In the genomic region with DNA sequence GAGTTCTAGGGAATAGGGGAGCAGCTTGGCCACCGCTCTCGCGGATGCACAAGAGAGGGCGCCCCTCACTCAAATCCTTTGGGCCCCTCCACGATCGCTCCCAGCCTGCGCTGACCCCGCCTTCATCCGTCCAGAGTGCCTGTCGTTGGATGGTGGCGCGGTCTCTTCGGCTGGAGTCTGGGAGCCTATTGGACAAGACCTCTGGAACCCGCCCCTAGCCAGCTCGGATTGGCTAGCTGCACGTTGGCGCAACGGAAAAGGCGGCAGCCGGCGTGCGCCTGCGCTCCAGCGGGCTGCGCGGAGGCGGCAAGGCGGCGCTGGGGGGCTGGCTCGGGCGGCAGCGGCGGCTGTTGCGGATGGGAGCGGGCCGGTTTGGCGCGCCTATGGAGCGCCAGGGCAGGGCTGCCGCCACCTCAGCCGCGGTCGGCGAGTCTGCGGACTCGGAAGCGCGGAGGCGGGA, we compare ENCODE assay signal across 8 mouse cellular contexts. TPM values are rescaled to one million over a fixed set of nuclear protein-coding genes. Genes with fewer than 3 reads are reported as not detected.
DNase-seq lines count a peak whose midpoint lies in the region; ATAC-seq and TF ChIP-seq lines count a peak whose summit lies in the region.

Gene Pank2, plus strand, starts transcription at position 283 of the 460 bp plus-strand sequence.

- peak within 1 kb of the TSS; percentile 71 for H3K4me2 ChIP-seq in forebrain, postnatal 0 days (ENCODE audit: low read depth)
- H3K4me2 ChIP-seq in lung, embryonic 15.5 days: peak within 1 kb of the TSS; percentile 66

- TF ChIP-seq CTCF in MEL (IDR thresholded peaks at IDR 0.05 in 2 of 3, conservative IDR thresholded peaks at IDR 0.05 in 1 of 3; ENCODE audit: control insufficient read depth in 1 of 3, insufficient read depth in 1 of 3, low read depth in 2 of 3, low read length in 3 of 3, poor library complexity in 1 of 3, severe bottlenecking in 1 of 3): no peak
- TF ChIP-seq CTCF in cerebellum, adult 2 months (IDR thresholded peaks at IDR 0.05; ENCODE audit: borderline replicate concordance, insufficient read depth, low read depth, low read length): no peak
- peak; percentile 64 for TF ChIP-seq CTCF in forebrain, postnatal 0 days (IDR thresholded peaks at IDR 0.05; ENCODE audit: low read depth)

- H3K27ac ChIP-seq in MEL (ENCODE audit: control insufficient read depth, low read depth, low read length): peak within 1 kb of the TSS; percentile 95
- H3K27ac ChIP-seq in cerebellum, adult 2 months (ENCODE audit: insufficient read depth, low read length): peak within 1 kb of the TSS; percentile 74
- H3K27ac ChIP-seq in forebrain, postnatal 0 days (ENCODE audit: low read depth, low read length): peak within 1 kb of the TSS; percentile 97
- peak within 1 kb of the TSS; percentile 100 for H3K27ac ChIP-seq in lung, embryonic 15.5 days

- DNase-seq in MEL (ENCODE audit: low read depth, low spot score): peak; percentile 98
- DNase-seq in cerebellum, adult 2 months: peak; percentile 98 to 99
- DNase-seq in forebrain, postnatal 0 days: peak; percentile 99
- peak; percentile 98 for DNase-seq in heart, postnatal 4 days
- peak; percentile 97 to 99 for DNase-seq in layer of hippocampus, adult 8-10 months (ENCODE audit: low spot score in 2 of 2)
- peak; percentile 97 for DNase-seq in ovary, adult 18-20 months (ENCODE audit: low spot score)
- DNase-seq in thymus, postnatal 0 days (ENCODE audit: low spot score): peak; percentile 98

- WGBS in cerebellum, adult 2 months: under 1% methylated on average over 47 of the region's 49 CpGs
- WGBS in forebrain, postnatal 0 days: under 1% methylated on average over 40 of the region's 49 CpGs
- 1% methylated on average over 48 of the region's 49 CpGs for WGBS in lung, embryonic 15.5 days

- TF ChIP-seq EP300 in MEL (IDR thresholded peaks at IDR 0.05; ENCODE audit: low read depth in 1 of 2, low read length in 2 of 2): no peak

- ATAC-seq in forebrain, postnatal 0 days: peak; percentile 99
- peak; percentile 99 for ATAC-seq in lung, embryonic 15.5 days (ENCODE audit: borderline replicate concordance, extremely low read depth, low FRiP score, low TSS enrichment)

- peaks cover 26% of the 10 kb centered on the region for H3K79me2 ChIP-seq in MEL (ENCODE audit: control insufficient read depth, insufficient read depth, low read length, poor library complexity)

- no peak for TF ChIP-seq RAD21 in MEL (IDR thresholded peaks at IDR 0.05; ENCODE audit: low read depth, low read length)

- peak within 1 kb of the TSS; percentile 77 to 90 for H3K4me3 ChIP-seq in MEL (ENCODE audit: control insufficient read depth in 1 of 2, insufficient read depth in 1 of 2, low read depth in 2 of 2, low read length in 2 of 2)
- peak within 1 kb of the TSS; percentile 84 for H3K4me3 ChIP-seq in cerebellum, adult 2 months (replicated peaks; ENCODE audit: insufficient read depth, low read depth, low read length)
- peak within 1 kb of the TSS; percentile 80 for H3K4me3 ChIP-seq in forebrain, postnatal 0 days (ENCODE audit: low read depth, low read length)
- H3K4me3 ChIP-seq in lung, embryonic 15.5 days: peak within 1 kb of the TSS; percentile 84

- H3K9me3 ChIP-seq in MEL (replicated peaks; ENCODE audit: insufficient read depth, low read length): no peaks in the 10 kb centered on the region
- no peaks in the 10 kb centered on the region for H3K9me3 ChIP-seq in forebrain, postnatal 0 days (ENCODE audit: low read length)
- no peaks in the 10 kb centered on the region for H3K9me3 ChIP-seq in lung, embryonic 15.5 days

- H3K27me3 ChIP-seq in MEL (ENCODE audit: control insufficient read depth in 1 of 2, insufficient read depth in 2 of 2, low read length in 2 of 2): no peaks in the 10 kb centered on the region
- no peaks in the 10 kb centered on the region for H3K27me3 ChIP-seq in cerebellum, adult 2 months (ENCODE audit: control insufficient read depth, insufficient read depth, low read length)
- H3K27me3 ChIP-seq in forebrain, postnatal 0 days (ENCODE audit: insufficient read depth, low read length): no peaks in the 10 kb centered on the region
- H3K27me3 ChIP-seq in lung, embryonic 15.5 days: no peaks in the 10 kb centered on the region

- H3K36me3 ChIP-seq in MEL (ENCODE audit: control insufficient read depth in 1 of 2, insufficient read depth in 2 of 2, low read length in 2 of 2): peaks cover 0 to 35% of the 10 kb centered on the region in 2 experiments; a peak in 2 of 4 replicates
- H3K36me3 ChIP-seq in forebrain, postnatal 0 days (ENCODE audit: insufficient read depth): no peaks in the 10 kb centered on the region
- no peaks in the 10 kb centered on the region for H3K36me3 ChIP-seq in lung, embryonic 15.5 days

- H3K4me1 ChIP-seq in MEL (ENCODE audit: control insufficient read depth in 1 of 2, insufficient read depth in 2 of 2, low read length in 2 of 2): peaks cover 12 to 40% of the 10 kb centered on the region in 2 experiments
- H3K4me1 ChIP-seq in cerebellum, adult 2 months (ENCODE audit: control insufficient read depth, insufficient read depth, low read length): no peaks in the 10 kb centered on the region; the same call in 1 of the 2 replicates
- H3K4me1 ChIP-seq in forebrain, postnatal 0 days (ENCODE audit: insufficient read depth): 0 out of 2 replicates have a peak, but pooled peaks cover 3% of the 10 kb centered on the region
- peaks cover 36% of the 10 kb centered on the region for H3K4me1 ChIP-seq in lung, embryonic 15.5 days

- H3K9ac ChIP-seq in MEL (ENCODE audit: control insufficient read depth, low read depth, low read length, poor library complexity, severe bottlenecking): peak within 1 kb of the TSS; percentile 98
- peak within 1 kb of the TSS; percentile 86 for H3K9ac ChIP-seq in forebrain, postnatal 0 days
- peak within 1 kb of the TSS; percentile 98 for H3K9ac ChIP-seq in lung, embryonic 15.5 days

- TF ChIP-seq POLR2A in MEL (IDR thresholded peaks at IDR 0.05; ENCODE audit: control insufficient read depth in 1 of 2, insufficient read depth in 1 of 2, low read depth in 1 of 2, low read length in 2 of 2, poor library complexity in 1 of 2): peak; percentile 88 to 95
- TF ChIP-seq POLR2A in cerebellum, adult 2 months (IDR thresholded peaks at IDR 0.05; ENCODE audit: borderline replicate concordance, insufficient read depth, low read length): peak; percentile 76

TF ChIP-seq in MEL, 35 proteins besides CTCF, POLR2A, EP300 and RAD21:
- no peak for TF ChIP-seq USF1 (IDR thresholded peaks at IDR 0.05; ENCODE audit: low read depth, low read length)
- TF ChIP-seq TBP (IDR thresholded peaks at IDR 0.05; ENCODE audit: low read depth, low read length): 0 out of 2 replicates have a peak, but pooled peaks have one; percentile 59
- TF ChIP-seq MAZ (IDR thresholded peaks at IDR 0.05; ENCODE audit: low read depth, low read length): 0 out of 2 replicates have a peak, but pooled peaks have one; percentile 50
- TF ChIP-seq TCF12 (IDR thresholded peaks at IDR 0.05; ENCODE audit: low read depth, low read length): peak; percentile 59; the same call in 1 of the 2 replicates
- peak; percentile 90 for TF ChIP-seq NRF1 (IDR thresholded peaks at IDR 0.05; ENCODE audit: insufficient read depth, low read depth, low read length, poor library complexity, severe bottlenecking)
- TF ChIP-seq POLR2AphosphoS2 (IDR thresholded peaks at IDR 0.05; ENCODE audit: low read length): peak; percentile 77; the same call in 1 of the 2 replicates
- TF ChIP-seq TAL1 (IDR thresholded peaks at IDR 0.05; ENCODE audit: low read length): no peak
- no peak for TF ChIP-seq MAFK (IDR thresholded peaks at IDR 0.05; ENCODE audit: borderline replicate concordance, low read depth, low read length)
- 0 out of 2 replicates have a peak, but pooled peaks have one; percentile 52 for TF ChIP-seq E2F4 (IDR thresholded peaks at IDR 0.05; ENCODE audit: borderline replicate concordance, low read depth, low read length)
- TF ChIP-seq GABPA (IDR thresholded peaks at IDR 0.05; ENCODE audit: low read depth, low read length): no peak
- no peak for TF ChIP-seq SMC3 (IDR thresholded peaks at IDR 0.05; ENCODE audit: low read depth, low read length)
- peak; percentile 80 for TF ChIP-seq HCFC1 (IDR thresholded peaks at IDR 0.05; ENCODE audit: low read depth, low read length)
- peak; percentile 44; the same call in 1 of the 2 replicates for TF ChIP-seq CHD2 (IDR thresholded peaks at IDR 0.05; ENCODE audit: low read length)
- peak; percentile 91 for TF ChIP-seq NELFE (IDR thresholded peaks at IDR 0.05; ENCODE audit: low read depth, low read length)
- TF ChIP-seq RCOR1 (IDR thresholded peaks at IDR 0.05; ENCODE audit: low read depth, low read length): no peak
- TF ChIP-seq CHD1 (IDR thresholded peaks at IDR 0.05; ENCODE audit: low read depth, low read length): no peak
- TF ChIP-seq ZMIZ1 (IDR thresholded peaks at IDR 0.05; ENCODE audit: low read depth, low read length): peak; percentile 88; the same call in 1 of the 2 replicates
- TF ChIP-seq MXI1 (IDR thresholded peaks at IDR 0.05; ENCODE audit: low read depth, low read length): peak; percentile 38; the same call in 1 of the 2 replicates

RNA-seq across cellular contexts. Expression of gene Pank2, which starts in this region (rescaled TPM):
- 34.9 and 36.0 TPM in 2 replicates for total RNA-seq in MEL (2012; rRNA removed)
- 100 to 1,000 TPM in 1 of 2 experiments, 10 to 100 TPM in 1; 71.8 to 275 TPM for polyA plus RNA-seq in MEL (2012; ENCODE audit: insufficient read depth in 1 of 2, insufficient read length in 2 of 2, low read depth in 1 of 2, low replicate concordance in 2 of 2, missing spikeins in 1 of 2)
- polyA plus RNA-seq in cerebellum, adult 2 months (2012; rRNA removed): 35.6 and 36.7 TPM in 2 replicates
- 41.9 and 44.9 TPM in 2 replicates for total RNA-seq in forebrain, postnatal 0 days (2014; rRNA removed)
- 28.6 and 33.5 TPM in 2 replicates for polyA plus RNA-seq in forebrain, postnatal 0 days (2015; fragmentation: Nextera tagmentation; extraction: Ambion mirVana)
- total RNA-seq in heart, postnatal 4 days (2021): 10 to 100 TPM; 41.1 to 44.4 TPM
- total RNA-seq in layer of hippocampus, adult 8-10 months (2022): 10 to 100 TPM; 43.7 to 61.7 (median 52.4) TPM
- polyA plus RNA-seq in lung, embryonic 15.5 days (2015; fragmentation: Nextera tagmentation; extraction: Ambion mirVana): 37.5 and 39.6 TPM in 2 replicates
- 48.6 and 52.5 TPM in 2 replicates for polyA plus RNA-seq in thymus, postnatal 0 days (2015; fragmentation: Nextera tagmentation; extraction: Ambion mirVana)

Comparison
In these comparisons a context has a peak if more than half of its experiments do, and no peak if none do; other contexts are left out.
1. Peak in every context shown above with its lines: DNase-seq, ATAC-seq, H3K4me3 ChIP-seq and H3K27ac ChIP-seq.